Mouse (Mus musculus): Measurements from ENCODE around the gene Ceacam19. TPM values are rescaled to one million over a fixed set of nuclear protein-coding genes. Genes with fewer than 3 reads are reported as not detected.
A peak's percentile ranks its signal among the peaks of the same experiment; 100 is the strongest.
"Not testable (repeated sequence)": the region's sequence is repeated elsewhere in the genome, so short reads cannot be mapped to it uniquely, and the experiment has no call there.

The Ceacam19 gene
- not detected in 2 replicates for polyA plus RNA-seq (2014; fragmentation: Nextera tagmentation; extraction: Ambion mirVana)

DNA sequence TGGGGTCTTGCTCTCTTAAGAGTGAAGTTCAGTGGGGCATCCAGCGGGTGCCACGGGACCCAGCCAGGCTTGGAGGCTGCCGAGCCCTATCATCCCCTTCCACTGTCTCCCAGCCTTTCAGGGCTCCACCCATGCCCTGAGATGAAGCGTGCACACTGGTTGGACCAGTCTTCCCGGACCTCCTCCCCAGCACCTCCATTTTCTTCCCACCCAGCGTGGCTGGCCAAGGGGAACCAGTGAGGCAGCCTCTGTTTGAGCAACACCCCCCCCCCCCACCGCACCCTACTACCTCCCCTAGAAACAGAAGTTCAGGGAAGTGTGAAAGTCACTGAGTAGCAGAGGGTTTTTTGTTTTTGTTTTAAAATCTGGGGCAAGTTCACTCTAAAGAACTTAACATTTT, at the start of gene Ceacam19:
Gene Ceacam19 (minus strand): TSS at position 117 of the 400 bp plus-strand sequence.
- no peak within 1 kb of the TSS for H3K4me2 ChIP-seq (ENCODE audit: low read depth)
- ATAC-seq (ENCODE audit: insufficient read depth, low FRiP score, low TSS enrichment) (no peak), DNase-seq (ENCODE audit: low spot score) (no peak)
- H3K4me1 ChIP-seq (ENCODE audit: control insufficient read depth, insufficient read depth, low read length) = no peaks in the 10 kb centered on the region
- no peaks in the 10 kb centered on the region for H3K27me3 ChIP-seq (ENCODE audit: control insufficient read depth, insufficient read depth, low read length)
- 77% methylated on average over 7 of the region's 7 CpGs for WGBS
- no peak within 1 kb of the TSS for H3K4me3 ChIP-seq (ENCODE audit: low read depth, low read length)
- H3K9ac ChIP-seq (ENCODE audit: low read length) = no peak within 1 kb of the TSS
- no peaks in the 10 kb centered on the region for H3K36me3 ChIP-seq (ENCODE audit: control insufficient read depth, insufficient read depth, low read length)
- H3K9me3 ChIP-seq (ENCODE audit: control insufficient read depth, low read length) = no peaks in the 10 kb centered on the region; the same call in 1 of the 2 replicates
- H3K27ac ChIP-seq (ENCODE audit: low read depth, low read length) = no peak within 1 kb of the TSS

DNA sequence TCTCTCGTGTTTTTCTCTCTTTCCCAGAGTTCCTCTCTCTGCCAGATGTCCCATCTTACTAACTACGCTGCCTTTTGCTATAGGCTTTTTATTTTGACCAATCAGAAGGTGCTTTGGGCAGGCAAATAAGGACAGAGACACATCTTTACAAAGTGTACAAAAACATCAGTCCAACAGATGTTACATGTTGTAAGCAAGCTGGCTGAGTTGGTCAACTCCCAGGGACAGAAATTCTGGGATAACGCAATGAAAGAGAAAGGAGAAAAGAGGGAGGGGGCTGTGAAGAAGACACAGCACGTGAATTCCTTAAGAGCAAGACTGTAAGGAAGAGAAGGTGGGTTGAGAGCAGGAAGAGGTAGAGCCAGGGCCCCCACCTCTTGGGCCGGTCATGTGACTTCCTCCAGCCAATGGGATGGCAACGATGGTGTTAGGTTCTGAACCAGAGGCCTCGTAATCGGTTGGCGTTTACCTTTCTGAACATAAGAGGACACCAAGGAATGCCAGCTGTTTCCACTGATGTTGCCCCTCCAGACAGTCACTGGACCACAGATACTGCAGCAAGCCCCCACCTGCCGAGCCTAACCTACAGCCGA, 49.6 kb upstream of the Ceacam19 start:
- Histone ChIP-seq H3K27me3 (ENCODE audit: control insufficient read depth, insufficient read depth, low read length) (no peaks in the 10 kb centered on the region), H3K9me3 (ENCODE audit: control insufficient read depth, low read length) (no peaks in the 10 kb centered on the region), H3K4me2 (ENCODE audit: low read depth) (no peak overlapping the region), H3K9ac (ENCODE audit: low read length) (no peak overlapping the region), H3K4me1 (ENCODE audit: control insufficient read depth, insufficient read depth, low read length) (no peaks in the 10 kb centered on the region), H3K36me3 (ENCODE audit: control insufficient read depth, insufficient read depth, low read length) (no peaks in the 10 kb centered on the region), H3K27ac (ENCODE audit: low read depth, low read length) (no peak overlapping the region), H3K4me3 (ENCODE audit: low read depth, low read length) (no peak overlapping the region)
- WGBS = 80% methylated on average over 11 of the region's 11 CpGs
- no peak for DNase-seq (ENCODE audit: low spot score)
- no peak for ATAC-seq (ENCODE audit: insufficient read depth, low FRiP score, low TSS enrichment)

DNA sequence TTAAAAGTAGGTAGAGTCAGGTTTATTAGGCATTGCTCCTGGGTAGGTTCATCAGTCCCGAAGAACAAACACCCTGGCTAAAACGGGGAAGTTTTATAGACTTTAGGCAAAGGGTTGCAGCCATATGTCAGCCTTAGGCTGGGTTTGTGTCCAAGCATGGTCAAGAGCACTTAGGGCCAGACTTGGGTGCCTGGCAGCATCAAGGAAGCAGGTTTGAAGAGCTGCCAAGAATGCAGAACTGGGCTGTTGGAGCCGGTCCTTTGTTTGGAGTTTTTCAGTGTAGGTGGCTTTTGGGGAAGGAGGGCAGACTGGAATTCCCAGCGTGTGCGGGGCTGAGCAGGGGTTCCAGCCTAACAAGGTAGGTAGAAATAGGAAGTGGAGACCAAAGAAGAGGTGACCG, 48.2 kb upstream of the Ceacam19 start:
- ATAC-seq (ENCODE audit: insufficient read depth, low FRiP score, low TSS enrichment) (no peak), DNase-seq (ENCODE audit: low spot score) (no peak)
- no peaks in the 10 kb centered on the region for H3K36me3 ChIP-seq (ENCODE audit: control insufficient read depth, insufficient read depth, low read length)
- no peak overlapping the region for H3K4me2 ChIP-seq (ENCODE audit: low read depth)
- H3K27ac ChIP-seq (ENCODE audit: low read depth, low read length) = no peak overlapping the region
- H3K4me1 ChIP-seq (ENCODE audit: control insufficient read depth, insufficient read depth, low read length) = no peaks in the 10 kb centered on the region
- H3K4me3 ChIP-seq (ENCODE audit: low read depth, low read length) = no peak overlapping the region
- H3K27me3 ChIP-seq (ENCODE audit: control insufficient read depth, insufficient read depth, low read length) = no peaks in the 10 kb centered on the region
- no peak overlapping the region for H3K9ac ChIP-seq (ENCODE audit: low read length)
- 77% methylated on average over 6 of the region's 6 CpGs for WGBS
- no peaks in the 10 kb centered on the region for H3K9me3 ChIP-seq (ENCODE audit: control insufficient read depth, low read length)

GRCm38 (mm10) chr7:19935171-19935751, 47.5 kb upstream of the Ceacam19 start:
- Histone ChIP-seq H3K9me3 (ENCODE audit: control insufficient read depth, low read length) (no peaks in the 10 kb centered on the region), H3K4me3 (ENCODE audit: low read depth, low read length) (no peak overlapping the region), H3K9ac (ENCODE audit: low read length) (no peak overlapping the region), H3K27me3 (ENCODE audit: control insufficient read depth, insufficient read depth, low read length) (no peaks in the 10 kb centered on the region), H3K4me2 (ENCODE audit: low read depth) (no peak overlapping the region), H3K36me3 (ENCODE audit: control insufficient read depth, insufficient read depth, low read length) (no peaks in the 10 kb centered on the region), H3K4me1 (ENCODE audit: control insufficient read depth, insufficient read depth, low read length) (no peaks in the 10 kb centered on the region), H3K27ac (ENCODE audit: low read depth, low read length) (no peak overlapping the region)
- ATAC-seq (ENCODE audit: insufficient read depth, low FRiP score, low TSS enrichment) (no peak), DNase-seq (ENCODE audit: low spot score) (no peak)
- WGBS = 82% methylated on average over 20 of the region's 20 CpGs

DNA sequence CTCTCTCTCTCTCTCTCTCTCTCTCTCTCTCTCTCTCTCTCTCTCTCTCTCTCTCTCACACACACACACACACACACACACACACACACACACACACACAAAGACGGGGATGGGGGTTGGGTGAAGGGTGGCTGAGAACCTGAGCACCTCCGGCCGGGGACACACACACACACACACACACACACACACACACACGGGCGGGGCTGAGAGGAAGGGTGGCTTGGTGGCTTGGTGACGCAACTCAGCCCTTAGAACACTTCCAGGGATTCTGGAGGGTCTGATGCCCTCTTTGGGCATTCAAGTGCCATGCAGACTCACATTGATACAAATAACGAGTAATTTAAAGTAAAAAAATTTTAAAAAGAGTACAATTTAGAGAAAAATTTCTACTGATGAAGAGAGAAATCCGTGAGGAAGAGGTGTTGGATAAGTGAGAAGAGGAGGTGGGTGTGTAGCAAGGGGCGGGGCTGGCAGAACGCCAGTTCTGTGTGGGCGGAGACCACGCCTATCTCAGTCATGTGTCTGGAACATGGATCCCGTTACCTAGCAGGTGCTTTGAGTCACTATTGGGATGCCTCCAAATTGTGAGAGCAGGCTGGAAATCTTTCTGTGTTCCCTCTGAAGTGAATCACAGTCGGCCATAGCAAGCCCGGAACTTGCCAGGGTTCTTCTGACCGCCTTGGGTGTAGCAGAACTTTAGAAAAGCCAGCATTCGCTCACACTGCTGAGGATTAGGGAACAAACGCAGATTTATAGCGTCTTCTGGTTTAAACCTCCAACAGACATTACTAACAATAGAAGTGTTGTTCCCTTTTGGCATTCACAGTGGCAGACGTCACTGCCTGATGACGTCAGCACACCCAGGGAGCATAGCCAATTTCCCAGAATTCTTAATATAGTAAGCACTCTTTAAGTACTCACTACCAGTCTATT, 45.4 kb upstream of the Ceacam19 start:
- Histone ChIP-seq H3K27me3 (ENCODE audit: control insufficient read depth, insufficient read depth, low read length) (no peaks in the 10 kb centered on the region), H3K27ac (ENCODE audit: low read depth, low read length) (no peak overlapping the region), H3K9ac (ENCODE audit: low read length) (no peak overlapping the region), H3K9me3 (ENCODE audit: control insufficient read depth, low read length) (no peaks in the 10 kb centered on the region), H3K4me2 (ENCODE audit: low read depth) (peak overlapping the region; percentile 25), H3K4me3 (ENCODE audit: low read depth, low read length) (no peak overlapping the region), H3K4me1 (ENCODE audit: control insufficient read depth, insufficient read depth, low read length) (no peaks in the 10 kb centered on the region), H3K36me3 (ENCODE audit: control insufficient read depth, insufficient read depth, low read length) (no peaks in the 10 kb centered on the region)
- WGBS = 27% methylated on average over 21 of the region's 21 CpGs
- DNase-seq (ENCODE audit: low spot score) = peak; percentile 32
- ATAC-seq (ENCODE audit: insufficient read depth, low FRiP score, low TSS enrichment) = 0 out of 2 replicates have a peak, but pooled peaks have one; percentile 45

DNA sequence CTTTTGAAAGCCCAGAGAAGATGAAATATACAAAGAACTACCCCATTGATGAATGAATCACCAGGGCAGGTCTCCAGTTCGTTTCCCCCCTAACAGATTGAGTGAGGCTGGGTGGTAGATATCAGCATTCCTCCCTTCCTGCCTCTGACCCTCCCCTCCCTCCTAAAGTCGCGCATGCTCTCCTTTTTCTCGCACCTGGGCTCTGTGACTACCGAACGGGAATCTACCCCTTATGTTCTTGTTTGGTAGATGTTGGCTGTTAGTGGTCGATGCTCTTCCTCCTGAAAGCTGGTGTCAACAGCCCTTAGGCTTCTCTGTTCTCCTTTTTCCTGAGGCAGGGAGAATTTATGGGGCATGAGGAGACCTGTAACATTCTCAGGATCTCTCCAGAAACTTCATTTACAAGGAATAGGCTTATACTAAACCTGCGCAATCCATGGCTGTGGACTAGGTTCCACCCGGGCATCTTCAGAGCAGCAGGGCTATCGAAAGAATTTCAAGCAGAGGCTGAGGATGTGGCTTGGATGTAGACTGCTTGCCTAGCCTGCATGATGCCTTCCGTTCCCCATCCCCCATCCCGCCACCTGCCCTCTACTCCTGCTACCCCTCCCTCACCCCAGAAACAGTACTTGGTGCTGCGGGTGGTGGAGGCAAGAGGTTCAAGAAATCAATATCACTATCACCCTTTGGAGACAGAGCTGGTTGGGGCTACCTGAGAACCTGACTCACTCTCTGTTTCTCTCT, 44.5 kb upstream of the Ceacam19 start:
- Histone ChIP-seq H3K27me3 (ENCODE audit: control insufficient read depth, insufficient read depth, low read length) (no peaks in the 10 kb centered on the region), H3K4me1 (ENCODE audit: control insufficient read depth, insufficient read depth, low read length) (no peaks in the 10 kb centered on the region), H3K4me2 (ENCODE audit: low read depth) (no peak overlapping the region), H3K36me3 (ENCODE audit: control insufficient read depth, insufficient read depth, low read length) (no peaks in the 10 kb centered on the region), H3K9me3 (ENCODE audit: control insufficient read depth, low read length) (no peaks in the 10 kb centered on the region), H3K27ac (ENCODE audit: low read depth, low read length) (no peak overlapping the region), H3K9ac (ENCODE audit: low read length) (no peak overlapping the region), H3K4me3 (ENCODE audit: low read depth, low read length) (no peak overlapping the region)
- ATAC-seq (ENCODE audit: insufficient read depth, low FRiP score, low TSS enrichment) = no peak
- no peak for DNase-seq (ENCODE audit: low spot score)
- WGBS = 27% methylated on average over 13 of the region's 13 CpGs

DNA sequence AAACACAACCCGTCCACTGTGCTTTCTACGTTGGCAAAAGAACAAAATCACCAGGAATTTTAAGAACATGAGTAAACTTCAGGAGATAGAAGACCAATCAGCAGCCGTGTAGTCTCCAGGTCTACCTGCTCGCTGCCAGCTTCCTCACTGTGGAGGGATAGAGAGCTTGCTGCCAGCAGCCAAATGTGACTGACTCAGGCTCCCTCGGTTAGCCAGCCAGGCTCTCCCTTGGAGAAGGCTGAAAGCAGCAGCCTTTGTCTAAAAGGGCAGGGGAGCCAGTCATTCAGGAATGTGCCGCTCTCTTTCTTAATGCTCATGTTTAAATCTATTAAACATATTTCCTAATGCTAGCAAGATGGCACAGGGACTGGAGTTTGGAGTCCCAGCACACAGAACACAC, 42.7 kb upstream of the Ceacam19 start:
- not testable (repeated sequence) for H3K9me3 ChIP-seq (ENCODE audit: control insufficient read depth, low read length); H3K36me3 ChIP-seq (ENCODE audit: control insufficient read depth, insufficient read depth, low read length); H3K27ac ChIP-seq (ENCODE audit: low read depth, low read length); H3K4me2 ChIP-seq (ENCODE audit: low read depth); H3K9ac ChIP-seq (ENCODE audit: low read length); H3K4me3 ChIP-seq (ENCODE audit: low read depth, low read length); DNase-seq (ENCODE audit: low spot score); ATAC-seq (ENCODE audit: insufficient read depth, low FRiP score, low TSS enrichment); H3K4me1 ChIP-seq (ENCODE audit: control insufficient read depth, insufficient read depth, low read length); H3K27me3 ChIP-seq (ENCODE audit: control insufficient read depth, insufficient read depth, low read length)
- WGBS = 79% methylated on average over 6 of the region's 6 CpGs

DNA sequence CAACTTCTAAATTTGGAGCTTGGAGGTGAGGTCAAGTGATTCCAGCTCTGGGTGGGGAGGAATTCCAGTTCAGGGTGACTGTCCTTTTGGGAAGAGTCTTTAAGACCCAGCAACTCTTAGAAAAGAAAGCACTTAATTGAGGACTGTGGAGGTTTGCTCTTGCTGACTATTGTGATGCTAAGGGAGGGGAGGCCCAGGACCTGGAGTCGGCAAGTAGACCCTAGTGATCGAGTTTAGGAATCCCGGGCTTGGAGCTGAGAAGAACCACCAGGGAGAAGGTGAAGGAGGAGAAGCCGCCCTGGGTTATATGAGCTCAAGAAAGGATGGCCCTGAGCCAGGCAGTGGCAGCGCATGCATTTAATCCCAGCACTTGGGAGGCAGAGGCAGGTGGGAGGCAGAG, 40.7 kb upstream of the Ceacam19 start:
- no peak for DNase-seq (ENCODE audit: low spot score)
- Histone ChIP-seq H3K27ac (ENCODE audit: low read depth, low read length) (no peak overlapping the region), H3K4me2 (ENCODE audit: low read depth) (no peak overlapping the region), H3K4me1 (ENCODE audit: control insufficient read depth, insufficient read depth, low read length) (no peaks in the 10 kb centered on the region), H3K27me3 (ENCODE audit: control insufficient read depth, insufficient read depth, low read length) (no peaks in the 10 kb centered on the region), H3K36me3 (ENCODE audit: control insufficient read depth, insufficient read depth, low read length) (no peaks in the 10 kb centered on the region), H3K9me3 (ENCODE audit: control insufficient read depth, low read length) (no peaks in the 10 kb centered on the region), H3K4me3 (ENCODE audit: low read depth, low read length) (no peak overlapping the region), H3K9ac (ENCODE audit: low read length) (no peak overlapping the region)
- no peak for ATAC-seq (ENCODE audit: insufficient read depth, low FRiP score, low TSS enrichment)
- 50% methylated on average over 5 of the region's 5 CpGs for WGBS
